Mouse (Mus musculus) MEL-GATA-1-ER (cell line): ENCODE measurements around the gene Jarid2.

Source experiments
- DNase-seq: peaks from one replicate; pipeline ENCODE4 v3.0.0-alpha.2; 2012; ENCODE audit warnings: low read depth; ENCODE audit errors: extremely low read depth

The Jarid2 gene

DNA sequence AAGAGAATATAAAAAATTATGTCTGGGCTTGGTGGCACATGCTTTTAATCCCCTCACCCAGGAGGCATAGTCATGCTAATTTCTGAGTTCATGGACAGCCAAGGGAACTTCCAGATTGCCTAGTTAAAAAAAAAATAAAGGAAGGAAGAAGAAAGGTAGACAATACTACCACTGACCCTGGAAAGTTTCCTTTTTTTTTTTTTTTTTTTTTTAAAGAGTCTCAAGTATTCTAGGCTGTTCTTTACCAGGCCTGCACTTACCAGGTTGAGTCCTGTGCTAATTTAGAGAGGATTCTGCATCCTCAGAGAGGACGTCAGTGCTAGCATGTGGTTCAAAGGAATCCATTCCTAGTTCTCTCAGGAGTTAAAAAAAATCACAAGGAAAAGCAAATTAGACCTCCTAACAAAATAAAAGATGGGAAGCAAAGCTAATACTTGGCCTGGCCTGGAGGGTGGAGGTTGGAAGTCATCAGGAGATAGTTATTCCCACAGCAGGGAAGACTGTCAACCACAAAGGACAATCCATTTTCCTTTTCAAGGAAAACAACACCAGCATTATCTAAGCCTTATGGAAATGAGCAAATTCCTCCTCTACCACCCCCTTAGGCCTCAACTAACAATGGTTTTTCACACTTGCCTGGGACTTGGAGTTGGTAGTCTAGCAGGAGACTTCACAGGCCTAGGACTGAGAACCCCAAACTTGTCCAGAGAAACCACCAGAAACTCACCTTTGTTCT lies 961 bp upstream of the Jarid2 start:
- no peak for DNase-seq

DNA sequence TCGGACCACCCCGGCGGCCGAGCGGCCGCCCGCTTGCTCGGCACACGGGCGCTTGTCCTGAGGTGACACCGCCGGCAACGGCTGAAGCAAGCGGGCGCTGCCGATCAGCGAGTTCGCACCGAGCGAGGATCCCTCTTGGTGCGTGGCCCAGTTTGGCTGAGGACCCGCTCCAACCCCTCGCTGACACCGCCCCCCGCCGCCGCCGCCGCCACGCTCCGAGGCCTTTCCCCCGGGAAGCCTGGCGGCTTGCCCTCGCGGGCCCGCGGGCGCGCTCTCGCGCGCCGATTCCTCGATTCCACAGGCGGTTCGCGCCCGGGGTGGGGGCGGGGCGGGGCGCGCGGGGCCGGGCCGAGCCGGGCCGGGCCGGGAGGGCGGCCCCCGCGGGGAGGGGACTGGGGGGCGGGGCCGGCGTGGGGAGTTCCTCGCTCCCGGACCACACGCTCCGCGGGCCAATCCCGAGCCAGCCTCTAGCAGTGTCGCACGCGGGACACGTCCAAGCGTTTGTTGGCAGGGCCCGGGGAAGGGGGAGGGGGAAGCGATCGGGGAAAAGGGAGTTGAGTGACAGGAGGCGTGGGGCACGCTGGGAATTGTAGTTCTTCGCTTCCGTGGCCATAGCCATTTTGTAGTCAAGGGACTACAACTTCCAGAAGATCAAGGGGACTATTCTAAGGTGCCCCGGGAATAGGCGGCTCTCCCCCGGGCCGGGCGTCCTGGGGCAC lies 1.0 kb downstream of the Jarid2 start:
- peak; percentile 98 for DNase-seq

DNA sequence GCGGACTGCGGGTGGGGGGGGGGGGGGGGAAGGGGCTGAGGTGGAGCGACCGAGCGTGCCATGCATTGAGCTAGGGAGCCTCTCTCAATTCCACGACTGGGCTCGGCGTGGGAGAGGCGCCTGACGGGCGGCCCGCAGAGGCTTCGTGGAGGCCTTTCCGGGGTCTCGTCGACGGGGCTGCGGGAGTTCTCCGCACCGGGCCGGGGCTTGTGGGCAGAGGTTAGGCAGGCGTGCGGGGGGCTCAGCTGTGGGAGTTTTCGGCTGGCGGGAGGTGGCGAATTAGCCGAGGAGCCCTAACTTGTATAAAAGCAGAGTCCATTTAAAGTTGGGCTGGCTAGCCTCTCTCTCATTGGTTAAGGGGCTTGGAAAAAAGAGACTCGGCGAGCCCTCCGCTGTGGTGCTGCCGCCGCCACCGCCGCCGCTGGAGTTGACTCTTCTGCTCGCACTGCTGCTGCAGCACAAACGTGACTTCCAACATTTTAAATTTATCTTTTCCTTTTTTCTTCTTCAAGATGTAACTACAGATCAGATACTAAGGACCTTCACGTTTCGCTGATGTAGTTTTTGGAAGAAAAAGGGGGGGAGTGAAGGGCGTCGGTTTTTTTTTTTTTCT lies 1.8 kb downstream of the Jarid2 start:
- DNase-seq, result peak; percentile 84

DNA sequence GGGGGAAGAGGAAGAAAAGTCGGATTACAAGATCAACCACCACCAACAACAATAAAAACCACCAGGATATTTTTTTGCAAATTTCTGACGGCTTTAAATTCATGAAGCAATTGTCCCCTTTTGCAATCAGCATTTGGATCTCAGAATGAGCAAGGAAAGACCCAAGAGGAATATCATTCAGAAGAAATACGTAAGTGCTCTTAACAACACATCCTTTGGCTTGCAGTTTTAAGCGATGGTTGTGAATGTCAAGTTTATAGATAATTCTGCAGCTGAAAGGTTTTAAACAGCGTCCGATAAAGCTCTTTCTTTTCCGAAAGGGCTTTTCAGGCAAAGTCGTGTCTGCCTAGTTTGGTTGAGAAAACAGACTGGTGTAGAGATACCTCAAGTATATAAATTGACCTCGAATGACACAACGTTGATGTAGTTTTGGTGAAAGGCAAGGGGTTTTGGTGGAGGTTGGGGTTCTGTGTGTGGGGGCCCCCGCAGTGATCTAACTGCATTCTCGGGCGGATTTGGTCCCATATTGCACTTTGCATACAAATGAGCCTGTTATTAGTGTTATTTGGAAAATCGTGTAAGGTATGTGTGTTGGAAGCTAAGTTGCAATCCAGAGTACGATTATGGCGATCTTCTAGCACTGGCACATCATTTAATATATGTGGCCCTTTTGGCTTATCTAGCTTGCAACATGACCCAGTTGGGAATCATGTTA lies 2.6 kb downstream of the Jarid2 start:
- DNase-seq, result no peak

DNA sequence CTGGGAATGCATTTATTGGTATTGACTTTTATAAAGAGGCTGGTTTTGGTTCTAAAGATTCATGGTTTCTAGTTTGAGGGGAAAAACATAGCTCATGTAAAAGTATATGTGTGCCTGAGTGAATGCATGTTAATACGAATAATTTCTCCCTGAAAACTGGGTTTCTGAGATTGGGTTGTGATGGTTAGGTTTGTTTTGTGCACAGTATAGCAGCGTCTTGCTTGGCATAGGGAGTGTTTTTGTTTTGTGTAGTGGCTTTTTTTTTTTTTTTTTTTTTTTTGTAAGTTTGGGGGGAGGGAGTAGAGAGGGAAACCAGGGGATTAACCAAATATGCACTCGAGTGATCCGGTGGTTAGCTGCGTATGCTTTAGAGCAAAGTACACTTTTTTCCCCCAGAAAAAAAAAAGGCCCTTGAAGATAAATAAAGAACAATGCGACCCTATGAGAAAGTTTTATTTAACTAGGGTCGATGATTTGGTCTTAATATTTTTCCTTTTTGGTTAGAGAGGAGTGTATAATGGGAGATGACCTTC lies 3.2 kb downstream of the Jarid2 start:
- DNase-seq, result no peak

DNA sequence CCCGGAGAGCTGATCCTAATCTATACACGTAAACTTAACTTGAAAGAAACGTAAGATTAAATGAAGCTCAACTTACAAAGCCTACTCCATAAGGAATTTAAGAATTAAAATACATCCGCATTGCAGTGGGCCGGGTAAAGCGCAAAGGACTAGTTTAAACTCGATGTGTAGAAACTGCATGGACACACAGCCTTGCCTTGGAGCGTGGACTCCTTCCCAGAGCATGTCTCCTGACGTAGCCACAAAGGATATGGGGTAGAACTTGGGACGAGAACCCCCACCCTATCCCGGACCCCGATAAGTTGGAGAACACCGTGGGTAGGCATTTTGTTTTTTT lies 3.7 kb downstream of the Jarid2 start:
- DNase-seq, result no peak

DNA sequence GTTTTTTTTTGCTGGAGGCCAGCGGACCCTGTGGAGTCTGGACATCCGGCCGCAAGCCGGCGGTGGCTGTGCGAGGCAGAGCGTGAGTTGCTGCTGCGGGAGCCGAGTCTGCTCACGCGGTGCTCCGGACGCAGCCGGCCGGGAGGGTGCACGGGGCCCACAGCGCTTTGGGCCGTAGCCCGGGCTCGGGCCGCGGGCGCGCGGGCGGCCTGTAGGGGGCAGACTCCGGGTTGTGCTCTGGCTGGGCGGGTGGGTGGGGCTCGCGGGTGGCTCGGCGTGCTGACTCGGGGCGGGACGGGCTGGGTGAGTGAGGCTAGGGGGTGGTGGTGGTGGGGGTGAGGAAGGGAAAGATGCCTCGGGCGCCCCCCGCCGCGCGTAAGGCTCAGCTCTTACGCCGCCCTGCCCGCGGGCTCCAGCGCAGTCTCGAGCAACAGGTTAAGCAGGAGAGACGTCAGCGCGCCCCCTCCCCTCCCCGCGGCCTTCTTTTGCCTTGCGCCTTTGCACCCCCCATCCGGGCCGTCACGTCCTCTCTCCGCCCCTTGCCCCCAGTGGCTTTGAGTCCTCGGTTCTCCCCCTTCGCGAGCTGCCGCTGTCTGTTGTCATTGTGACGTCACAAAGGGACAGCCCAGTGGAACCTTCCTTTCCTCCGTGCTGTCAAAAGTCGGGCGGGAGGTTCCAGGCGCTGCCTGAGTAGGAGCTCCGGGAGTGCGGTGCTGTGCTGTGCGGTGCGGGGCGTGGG lies 4.3 kb downstream of the Jarid2 start:
- no peak for DNase-seq

DNA sequence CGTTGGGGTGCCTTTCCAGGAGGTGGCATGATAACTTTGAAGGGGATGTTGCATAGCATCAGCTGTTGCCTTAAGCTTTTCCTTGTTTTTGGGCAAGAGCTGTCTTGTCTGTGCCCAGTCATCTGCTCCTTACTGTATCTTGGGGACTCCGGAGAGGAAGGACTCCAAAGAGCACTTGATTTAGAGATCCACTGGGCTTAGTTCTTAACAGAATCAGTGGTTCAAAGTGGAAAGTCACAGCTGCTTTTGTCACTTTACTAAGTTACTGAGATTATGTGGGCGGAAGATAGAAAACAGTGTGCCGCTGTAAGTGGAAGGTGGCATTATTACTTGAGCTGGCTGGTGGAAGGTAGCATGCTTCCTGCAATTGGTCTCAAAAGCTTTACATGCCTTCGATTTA lies 5.2 kb downstream of the Jarid2 start:
- no peak for DNase-seq

DNA sequence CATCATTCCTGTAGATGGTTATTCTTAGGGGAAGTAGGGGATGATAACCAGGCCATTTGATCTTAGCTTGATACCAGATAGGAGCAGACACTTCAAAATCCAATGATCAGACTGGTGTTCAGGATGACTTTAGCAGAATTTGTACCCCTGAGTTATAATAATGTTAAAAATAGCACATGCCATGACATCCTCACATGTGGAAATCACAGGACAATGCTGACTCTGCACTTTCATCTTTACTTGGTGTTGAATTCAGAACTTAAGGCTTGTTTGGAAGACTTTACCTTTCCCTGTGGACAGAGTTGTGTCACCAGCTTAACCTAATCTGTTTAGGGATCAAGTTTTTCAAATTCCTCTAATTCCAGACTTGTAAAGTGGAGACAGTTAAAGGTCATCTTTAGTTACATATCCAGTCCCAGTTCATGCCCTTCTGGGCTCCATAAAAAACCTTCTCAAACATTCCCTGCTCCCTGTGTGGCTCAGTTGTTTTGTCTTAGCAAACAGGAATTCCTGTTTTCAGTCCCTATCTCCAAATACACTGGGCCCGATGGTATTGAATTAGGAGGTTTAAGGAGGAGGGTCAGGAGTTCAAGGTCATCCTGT lies 5.9 kb downstream of the Jarid2 start:
- no peak for DNase-seq

DNA sequence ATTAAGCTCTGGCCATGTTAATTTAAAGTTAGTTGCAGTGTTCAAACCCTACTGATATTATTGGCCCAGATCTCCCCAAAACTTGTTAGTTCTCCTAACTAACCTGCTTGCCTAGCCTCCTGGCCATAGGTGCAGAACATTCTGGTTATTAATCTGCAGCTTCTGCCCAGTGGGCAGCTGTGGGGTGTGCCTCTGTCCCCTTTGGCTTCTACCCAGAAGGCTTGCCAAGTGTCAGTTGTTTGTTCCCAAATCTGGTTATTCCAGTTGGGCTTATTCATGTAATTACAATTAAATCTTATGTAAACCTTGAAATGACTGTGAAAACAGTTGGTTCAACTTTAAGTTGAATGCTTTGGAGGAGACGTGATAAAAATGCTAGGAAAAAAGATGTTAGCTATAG lies 8.0 kb downstream of the Jarid2 start:
- DNase-seq, result no peak

DNA sequence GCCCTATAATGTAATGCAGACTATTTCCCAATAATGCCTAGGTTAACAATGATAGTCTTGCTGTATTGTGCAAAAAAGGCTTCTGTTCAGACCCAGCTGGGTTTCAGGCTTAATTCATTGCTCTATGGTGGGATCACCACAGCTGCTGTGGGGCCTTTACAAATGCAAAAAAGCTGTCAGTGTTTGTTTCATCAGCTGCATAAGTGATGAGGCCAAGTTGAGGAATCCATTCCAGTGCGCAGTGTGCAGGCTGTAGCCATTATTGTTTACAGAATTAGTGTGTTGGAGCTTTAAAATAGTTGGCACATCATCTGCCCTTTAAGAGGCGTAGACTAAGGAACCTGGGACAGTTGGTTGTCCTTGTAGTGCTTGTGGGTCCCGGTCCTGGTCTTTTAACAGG lies 22.5 kb downstream of the Jarid2 start:
- DNase-seq, result no peak

DNA sequence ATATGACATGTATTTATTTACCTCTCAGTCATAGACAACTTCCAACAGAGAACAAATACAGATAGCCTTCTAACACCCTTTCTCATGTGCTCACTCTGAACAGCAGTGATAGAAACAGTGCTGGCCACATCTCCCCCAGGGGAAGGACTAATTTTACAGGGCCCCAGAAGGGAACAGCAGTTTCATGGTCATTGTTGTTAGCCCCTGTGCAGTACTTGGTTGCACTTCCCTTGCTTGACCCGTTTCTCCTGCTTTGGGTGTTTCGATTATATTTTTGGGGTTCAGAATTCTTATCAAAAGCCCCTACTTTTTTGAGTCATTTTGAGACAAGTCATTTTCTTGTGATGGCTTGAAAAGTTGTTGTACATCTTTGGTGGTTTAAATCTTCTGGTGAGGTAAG lies 23.9 kb downstream of the Jarid2 start:
- no peak for DNase-seq

DNA sequence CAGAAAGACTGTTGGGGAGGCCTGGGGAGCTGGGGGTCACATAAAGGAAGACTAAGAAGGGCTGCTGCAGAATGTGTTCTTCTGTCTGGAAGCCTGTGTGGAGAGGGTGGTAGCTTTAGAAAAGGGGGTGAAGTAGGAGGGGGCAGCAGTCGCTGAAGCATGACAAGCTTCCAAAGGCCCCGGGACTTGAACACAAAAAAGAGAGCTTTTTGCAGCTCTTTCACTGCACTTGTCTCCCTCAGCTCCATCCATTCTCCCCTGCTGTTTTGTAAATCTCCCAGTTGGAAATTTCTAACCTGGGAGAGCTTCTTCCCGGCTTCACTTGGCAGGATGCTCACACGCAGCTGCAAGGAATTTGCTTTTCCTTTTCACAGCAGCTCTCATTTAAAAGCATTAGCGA lies 26.2 kb downstream of the Jarid2 start:
- DNase-seq, result no peak

DNA sequence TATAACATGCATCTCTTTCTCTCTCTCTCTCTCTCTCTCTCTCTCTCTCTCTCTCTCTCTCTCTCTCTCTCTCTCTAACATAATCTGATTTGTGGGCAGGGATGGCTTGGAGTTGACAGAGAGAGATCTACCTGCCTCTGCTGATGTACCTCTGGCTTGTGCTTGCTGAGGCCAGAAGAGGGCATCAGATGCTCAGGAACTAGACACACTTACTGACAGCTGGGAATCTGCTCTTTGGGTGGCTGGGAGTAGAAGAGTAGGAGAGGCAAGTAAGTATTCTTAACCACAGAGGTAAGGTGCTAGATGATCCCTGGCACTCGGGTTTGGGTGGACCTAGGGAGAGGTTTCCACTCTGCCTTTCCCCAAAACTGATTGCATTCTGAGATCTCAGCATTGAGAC lies 29.5 kb downstream of the Jarid2 start:
- DNase-seq, result no peak

DNA sequence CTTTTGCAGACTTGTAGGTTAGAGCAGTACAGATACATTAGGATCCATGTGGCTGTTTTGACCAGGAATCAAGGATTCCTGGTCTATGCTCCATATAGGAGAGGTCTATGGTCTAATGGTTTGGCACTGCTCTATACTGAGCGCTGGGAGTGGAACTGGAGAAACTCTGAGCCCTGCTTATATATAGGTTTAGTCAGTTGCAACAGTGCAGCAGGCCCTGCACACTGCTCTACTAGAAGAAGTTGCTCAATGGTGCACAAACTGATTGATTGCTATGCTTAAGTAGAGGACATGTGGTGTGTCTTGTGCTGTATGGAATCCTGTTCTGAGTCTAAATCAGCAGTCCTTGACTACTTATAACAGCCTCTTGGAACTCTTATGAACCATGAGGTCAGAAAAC lies 31.5 kb downstream of the Jarid2 start:
- DNase-seq, result no peak

DNA sequence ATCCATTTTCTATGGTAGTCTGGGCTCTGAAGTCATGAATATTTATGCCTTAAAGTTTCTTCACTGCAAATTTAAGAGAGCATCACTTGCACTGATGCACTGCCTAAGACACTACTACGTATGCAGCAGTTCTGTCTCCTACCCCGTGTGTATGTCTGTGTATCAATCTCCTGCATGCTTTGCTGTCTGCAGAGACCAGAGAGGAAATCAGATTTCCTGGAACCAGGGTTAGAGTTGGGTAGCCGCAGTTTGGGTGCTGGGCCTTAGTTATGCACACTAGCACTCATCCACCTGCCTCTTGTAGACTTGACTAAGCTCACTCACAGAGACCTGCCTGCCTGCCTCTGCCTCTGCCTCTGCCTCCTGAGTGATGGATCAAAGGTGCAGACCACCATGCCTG lies 33.8 kb downstream of the Jarid2 start:
- no peak for DNase-seq

DNA sequence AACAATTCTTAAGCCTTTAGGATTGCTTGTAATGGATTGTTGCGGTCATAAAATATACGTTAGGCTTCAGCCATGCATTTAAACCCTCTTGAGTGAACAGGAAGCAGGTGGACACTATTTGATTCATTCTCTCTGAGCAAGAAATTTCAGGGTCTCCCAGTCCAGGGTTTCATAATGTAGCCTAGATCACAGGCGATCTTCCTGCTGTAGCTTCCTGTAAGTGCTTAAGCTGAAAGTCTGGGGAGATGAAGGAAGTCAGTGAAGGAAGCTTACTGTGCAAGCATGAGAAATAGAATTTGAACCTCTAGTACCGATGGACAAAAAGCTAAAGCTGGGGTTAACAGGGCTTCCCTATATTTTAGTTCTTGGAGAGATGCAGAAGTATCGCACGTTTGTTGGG lies 38.5 kb downstream of the Jarid2 start:
- DNase-seq, result no peak

DNA sequence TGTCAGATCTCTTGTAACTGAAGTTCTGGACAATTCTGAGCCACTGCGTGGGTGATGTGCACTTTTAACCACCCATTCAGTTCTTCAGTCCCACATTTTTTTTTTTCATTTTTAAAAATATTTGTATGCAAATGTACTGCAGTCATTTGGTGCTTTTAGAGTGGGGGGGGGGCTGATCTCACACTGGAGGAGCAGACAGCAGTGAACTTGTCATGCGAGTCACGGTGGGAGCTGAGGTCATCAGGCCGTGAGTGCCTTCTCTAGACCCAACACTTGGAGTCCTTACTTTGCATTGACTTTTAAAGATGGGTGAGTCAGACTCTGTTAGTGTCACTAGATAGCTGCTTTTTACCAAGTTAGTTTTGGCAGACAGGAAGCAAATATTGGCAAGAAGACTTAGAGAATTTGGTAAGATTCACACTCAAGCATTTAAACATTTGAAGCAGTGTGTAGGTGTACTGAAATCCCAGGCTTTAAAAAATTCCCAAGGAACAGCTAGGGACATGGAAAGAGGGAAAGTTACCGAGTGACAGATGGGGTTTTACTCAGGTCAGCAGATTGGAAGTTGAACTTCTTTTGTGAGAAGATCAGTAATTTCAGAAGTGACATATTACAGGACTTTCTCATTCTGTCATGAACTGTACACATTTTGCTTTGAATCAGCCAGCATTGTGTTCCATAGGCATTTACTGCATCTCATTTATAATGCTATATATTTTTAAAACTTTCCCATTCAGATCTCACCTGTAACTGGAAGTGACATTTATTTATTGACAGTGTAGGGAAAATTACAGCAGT lies 41.7 kb downstream of the Jarid2 start:
- no peak for DNase-seq

DNA sequence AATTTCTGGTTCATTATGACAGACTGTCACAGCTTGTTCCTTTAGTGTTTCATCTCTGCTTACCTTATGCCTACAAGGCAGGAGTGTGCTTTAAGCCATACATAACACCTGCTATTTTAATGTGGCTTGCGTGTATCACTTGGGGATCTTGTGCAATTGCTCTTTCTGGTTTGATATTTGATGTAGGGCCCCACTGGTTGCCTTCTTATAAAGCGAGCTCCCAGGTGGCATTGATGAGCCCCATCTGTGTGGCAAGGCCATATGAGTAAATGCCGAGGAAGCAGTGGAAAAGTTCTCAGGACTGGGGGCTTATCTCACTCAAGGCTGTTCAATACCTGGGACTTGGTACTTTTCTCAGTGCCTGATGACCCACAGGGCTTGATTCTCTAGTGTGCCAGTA lies 43.5 kb downstream of the Jarid2 start:
- no peak for DNase-seq

DNA sequence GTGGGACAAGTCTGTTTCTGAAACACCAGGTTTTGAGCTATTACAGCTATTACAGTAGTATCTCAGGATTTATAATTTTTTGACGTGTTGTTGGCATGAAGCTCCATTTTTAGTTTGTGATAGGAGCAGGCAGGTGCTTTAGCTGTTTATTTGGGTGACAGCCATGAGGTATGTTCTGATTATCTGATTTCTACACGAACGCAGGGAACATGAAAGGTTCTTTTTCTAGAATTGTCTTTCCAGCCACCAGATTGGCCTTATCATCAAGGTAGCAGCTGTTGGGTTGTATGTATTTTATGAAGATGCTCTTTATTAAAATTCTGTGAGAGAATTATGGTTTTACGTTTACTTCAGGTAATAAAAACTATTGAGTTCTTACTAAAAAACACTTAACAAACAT lies 45.1 kb downstream of the Jarid2 start:
- no peak for DNase-seq
